Mouse (Mus musculus): Measurements from ENCODE around the gene Dkk3. TPM values are rescaled to one million over a fixed set of nuclear protein-coding genes. Genes with fewer than 3 reads are reported as not detected.

Dkk3 gene
- polyA plus RNA-seq (2017; shearing (Covaris generic)) = 0.40 TPM

DNA sequence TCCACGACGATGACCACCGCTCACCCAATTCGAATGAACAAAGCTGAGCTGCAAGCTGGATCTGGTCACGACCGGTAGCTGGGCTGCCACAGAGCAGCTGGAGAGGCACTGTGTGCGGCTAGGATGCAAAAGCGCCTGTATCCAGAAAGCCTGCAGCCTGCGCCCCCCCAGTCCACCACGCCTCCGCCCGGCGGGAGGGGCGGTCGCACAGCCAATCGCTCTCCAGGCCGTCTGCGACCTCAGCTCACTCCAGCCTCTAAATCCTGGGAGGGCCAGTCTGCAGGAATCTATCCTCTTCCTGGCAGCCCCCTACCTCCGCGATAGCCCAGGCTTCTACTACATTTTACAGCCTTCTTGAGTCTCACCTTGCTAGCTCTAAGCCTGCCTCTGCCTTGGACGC, at the start of gene Dkk3:
Gene Dkk3, minus strand, starts transcription at position 116 of the 400 bp plus-strand sequence.

Other genes starting within 250 kb of the Dkk3 start
- gene Usp47, start 135.6 kb downstream of the Dkk3 start, polyA plus RNA-seq (2017; shearing (Covaris generic)) = 63.8 TPM
- gene Mical2, start 66.8 kb upstream of the Dkk3 start, polyA plus RNA-seq (2017; shearing (Covaris generic)) = 6.7 TPM

All from effector memory CD4-positive, alpha-beta T cell, adult 5 months (primary cell).